Mouse (Mus musculus): ENCODE measurements around the gene Lcor. TPM values are rescaled to one million over a fixed set of nuclear protein-coding genes. Genes with fewer than 3 reads are reported as not detected.

The Lcor gene
- polyA plus RNA-seq, 1 experiment from 2014 or later: 13.0 TPM

- H3K4me2 ChIP-seq: no peak overlapping the region
- no peaks in the 10 kb centered on the region for H3K9me3 ChIP-seq (ENCODE audit: low read depth, low read length)
- no peak for TF ChIP-seq CTCF (IDR thresholded peaks at IDR 0.05; ENCODE audit: low read depth)
- no peak overlapping the region for H3K9ac ChIP-seq
- WGBS: 71% methylated on average over 6 of the region's 6 CpGs
- no peaks in the 10 kb centered on the region for H3K27me3 ChIP-seq (ENCODE audit: insufficient read depth, low read length)
- H3K27ac ChIP-seq (ENCODE audit: low read depth): no peak overlapping the region
- peaks cover 3% of the 10 kb centered on the region; the same call in 1 of the 2 replicates for H3K4me1 ChIP-seq (ENCODE audit: insufficient read depth)
- DNase-seq: no peak
- H3K4me3 ChIP-seq (ENCODE audit: low read depth, low read length): no peak overlapping the region
- ATAC-seq (ENCODE audit: insufficient read depth): no peak
- H3K36me3 ChIP-seq (ENCODE audit: insufficient read depth): no peaks in the 10 kb centered on the region
These were observed 36.7 kb downstream of the Lcor start for GRCm38 (mm10) chr19:41519121-41519520.

GRCm38 (mm10) chr19:41522246-41522645 lies 39.8 kb downstream of the Lcor start:
- Histone ChIP-seq H3K9me3 (ENCODE audit: low read depth, low read length) (no peaks in the 10 kb centered on the region), H3K4me1 (ENCODE audit: insufficient read depth) (peaks cover 3% of the 10 kb centered on the region; the same call in 1 of the 2 replicates), H3K4me3 (ENCODE audit: low read depth, low read length) (no peak overlapping the region), H3K27ac (ENCODE audit: low read depth) (no peak overlapping the region), H3K27me3 (ENCODE audit: insufficient read depth, low read length) (no peaks in the 10 kb centered on the region), H3K9ac (no peak overlapping the region), H3K36me3 (ENCODE audit: insufficient read depth) (no peaks in the 10 kb centered on the region), H3K4me2 (no peak overlapping the region)
- ATAC-seq (ENCODE audit: insufficient read depth): no peak
- 64% methylated on average over 2 of the region's 2 CpGs for WGBS
- TF ChIP-seq CTCF (IDR thresholded peaks at IDR 0.05; ENCODE audit: low read depth): no peak
- DNase-seq: no peak

- WGBS: 45% methylated on average over 3 of the region's 3 CpGs
- peaks cover 2% of the 10 kb centered on the region; the same call in 1 of the 2 replicates for H3K36me3 ChIP-seq (ENCODE audit: insufficient read depth)
- DNase-seq (no peak), ATAC-seq (ENCODE audit: insufficient read depth) (no peak)
- H3K4me3 ChIP-seq (ENCODE audit: low read depth, low read length): no peak overlapping the region
- no peaks in the 10 kb centered on the region for H3K9me3 ChIP-seq (ENCODE audit: low read depth, low read length)
- no peak overlapping the region for H3K27ac ChIP-seq (ENCODE audit: low read depth)
- peaks cover 3% of the 10 kb centered on the region; the same call in 1 of the 2 replicates for H3K4me1 ChIP-seq (ENCODE audit: insufficient read depth)
- no peak overlapping the region for H3K9ac ChIP-seq
- H3K27me3 ChIP-seq (ENCODE audit: insufficient read depth, low read length): no peaks in the 10 kb centered on the region
- H3K4me2 ChIP-seq: no peak overlapping the region
- TF ChIP-seq CTCF (IDR thresholded peaks at IDR 0.05; ENCODE audit: low read depth): no peak
These were observed 41.5 kb downstream of the Lcor start for GRCm38 (mm10) chr19:41523798-41524563.

- ATAC-seq (ENCODE audit: insufficient read depth): no peak
- Histone ChIP-seq H3K27me3 (ENCODE audit: insufficient read depth, low read length) (no peaks in the 10 kb centered on the region), H3K4me3 (ENCODE audit: low read depth, low read length) (no peak overlapping the region), H3K36me3 (ENCODE audit: insufficient read depth) (peaks cover 2% of the 10 kb centered on the region; the same call in 1 of the 2 replicates), H3K9ac (no peak overlapping the region), H3K9me3 (ENCODE audit: low read depth, low read length) (no peaks in the 10 kb centered on the region), H3K27ac (ENCODE audit: low read depth) (no peak overlapping the region), H3K4me2 (no peak overlapping the region), H3K4me1 (ENCODE audit: insufficient read depth) (no peaks in the 10 kb centered on the region)
- DNase-seq: no peak
- TF ChIP-seq CTCF (IDR thresholded peaks at IDR 0.05; ENCODE audit: low read depth): no peak
- WGBS: 85% methylated on average over 3 of the region's 3 CpGs
These were observed 46.7 kb downstream of the Lcor start for GRCm38 (mm10) chr19:41529169-41529568.

- WGBS: 88% methylated on average over 3 of the region's 3 CpGs
- TF ChIP-seq CTCF (IDR thresholded peaks at IDR 0.05; ENCODE audit: low read depth): no peak
- H3K36me3 ChIP-seq (ENCODE audit: insufficient read depth): peaks cover 5% of the 10 kb centered on the region; the same call in 1 of the 2 replicates
- ATAC-seq (ENCODE audit: insufficient read depth) (no peak), DNase-seq (no peak)
- H3K4me3 ChIP-seq (ENCODE audit: low read depth, low read length): no peak overlapping the region
- no peak overlapping the region for H3K27ac ChIP-seq (ENCODE audit: low read depth)
- H3K9me3 ChIP-seq (ENCODE audit: low read depth, low read length): no peaks in the 10 kb centered on the region
- no peaks in the 10 kb centered on the region for H3K27me3 ChIP-seq (ENCODE audit: insufficient read depth, low read length)
- no peaks in the 10 kb centered on the region for H3K4me1 ChIP-seq (ENCODE audit: insufficient read depth)
- no peak overlapping the region for H3K9ac ChIP-seq
- no peak overlapping the region for H3K4me2 ChIP-seq
These were observed 51.6 kb downstream of the Lcor start for GRCm38 (mm10) chr19:41534021-41534420.

GRCm38 (mm10) chr19:41556981-41557380 lies 74.5 kb downstream of the Lcor start:
- H3K4me3 ChIP-seq (ENCODE audit: low read depth, low read length): no peak overlapping the region
- H3K9me3 ChIP-seq (ENCODE audit: low read depth, low read length): no peaks in the 10 kb centered on the region
- no peak for ATAC-seq (ENCODE audit: insufficient read depth)
- H3K4me2 ChIP-seq: no peak overlapping the region
- H3K27ac ChIP-seq (ENCODE audit: low read depth): no peak overlapping the region
- no peak overlapping the region for H3K9ac ChIP-seq
- peaks cover 41% of the 10 kb centered on the region for H3K36me3 ChIP-seq (ENCODE audit: insufficient read depth)
- 67% methylated on average over 4 of the region's 4 CpGs for WGBS
- no peak for DNase-seq
- TF ChIP-seq CTCF (IDR thresholded peaks at IDR 0.05; ENCODE audit: low read depth): no peak
- no peaks in the 10 kb centered on the region for H3K27me3 ChIP-seq (ENCODE audit: insufficient read depth, low read length)
- no peaks in the 10 kb centered on the region for H3K4me1 ChIP-seq (ENCODE audit: insufficient read depth)

GRCm38 (mm10) chr19:41557491-41557890 lies 75.1 kb downstream of the Lcor start:
- no peak overlapping the region for H3K4me3 ChIP-seq (ENCODE audit: low read depth, low read length)
- ATAC-seq (ENCODE audit: insufficient read depth) (no peak; the same call in 1 of the 2 replicates), DNase-seq (peak; percentile 75)
- H3K4me2 ChIP-seq: no peak overlapping the region
- H3K4me1 ChIP-seq (ENCODE audit: insufficient read depth): no peaks in the 10 kb centered on the region
- TF ChIP-seq CTCF (IDR thresholded peaks at IDR 0.05; ENCODE audit: low read depth): no peak
- no peak overlapping the region for H3K27ac ChIP-seq (ENCODE audit: low read depth)
- H3K9ac ChIP-seq: no peak overlapping the region
- H3K9me3 ChIP-seq (ENCODE audit: low read depth, low read length): no peaks in the 10 kb centered on the region
- 39% methylated on average over 4 of the region's 4 CpGs for WGBS
- H3K36me3 ChIP-seq (ENCODE audit: insufficient read depth): peaks cover 38% of the 10 kb centered on the region
- no peaks in the 10 kb centered on the region for H3K27me3 ChIP-seq (ENCODE audit: insufficient read depth, low read length)
